Mouse (Mus musculus): ENCODE measurements at regions not wholly inside any gene's neighbourhood (a gene's known extent, or its start where the extent isn't known, plus 50 kb on each side); places are given as distances from the start of the nearest gene placed in this dataset.

- Histone ChIP-seq H3K4me1 (ENCODE audit: control insufficient read depth, insufficient read depth, low read length) (no peaks in the 10 kb centered on the region), H3K79me2 (replicated peaks; ENCODE audit: control insufficient read depth, insufficient read depth, low read length) (no peaks in the 10 kb centered on the region), H3K27ac (no peak overlapping the region), H3K36me3 (ENCODE audit: control insufficient read depth, insufficient read depth, low read length) (no peaks in the 10 kb centered on the region), H3K27me3 (ENCODE audit: control insufficient read depth, insufficient read depth, low read length) (no peaks in the 10 kb centered on the region), H3K4me3 (no peak overlapping the region), H3K9ac (ENCODE audit: low read depth, low read length) (no peak overlapping the region)
- no peak for DNase-seq
- 44% methylated on average over 6 of the region's 6 CpGs for WGBS
- TF ChIP-seq POLR2A (IDR thresholded peaks at IDR 0.05; ENCODE audit: insufficient read depth, low read depth, low read length) (no peak), EP300 (IDR thresholded peaks at IDR 0.05; ENCODE audit: insufficient read depth, low read depth, low read length) (no peak), CTCF (IDR thresholded peaks at IDR 0.05) (no peak)
- intact Hi-C loops (cut with DNase I), result no loop called here
Observed at GRCm38 (mm10) chr9:13933404-13933803, 105.9 kb downstream of the Fam76b start.

GRCm38 (mm10) chr9:13937301-13937700 lies 109.8 kb downstream of the Fam76b start:
- DNase-seq, result no peak
- no peaks in the 10 kb centered on the region for H3K36me3 ChIP-seq (ENCODE audit: control insufficient read depth, insufficient read depth, low read length)
- H3K27ac ChIP-seq, result no peak overlapping the region
- 80% methylated on average over 2 of the region's 2 CpGs for WGBS
- no peak for TF ChIP-seq CTCF (IDR thresholded peaks at IDR 0.05)
- no peak for TF ChIP-seq POLR2A (IDR thresholded peaks at IDR 0.05; ENCODE audit: insufficient read depth, low read depth, low read length)
- no peak for TF ChIP-seq EP300 (IDR thresholded peaks at IDR 0.05; ENCODE audit: insufficient read depth, low read depth, low read length)
- H3K27me3 ChIP-seq (ENCODE audit: control insufficient read depth, insufficient read depth, low read length), result no peaks in the 10 kb centered on the region
- intact Hi-C loops (cut with DNase I), result no loop called here
- H3K4me1 ChIP-seq (ENCODE audit: control insufficient read depth, insufficient read depth, low read length), result no peaks in the 10 kb centered on the region
- H3K79me2 ChIP-seq (replicated peaks; ENCODE audit: control insufficient read depth, insufficient read depth, low read length), result no peaks in the 10 kb centered on the region
- H3K9ac ChIP-seq (ENCODE audit: low read depth, low read length), result no peak overlapping the region
- H3K4me3 ChIP-seq, result no peak overlapping the region

- intact Hi-C loops (cut with DNase I), result no loop called here
- Histone ChIP-seq H3K36me3 (ENCODE audit: control insufficient read depth, insufficient read depth, low read length) (no peaks in the 10 kb centered on the region), H3K9ac (ENCODE audit: low read depth, low read length) (no peak overlapping the region), H3K79me2 (replicated peaks; ENCODE audit: control insufficient read depth, insufficient read depth, low read length) (no peaks in the 10 kb centered on the region), H3K4me1 (ENCODE audit: control insufficient read depth, insufficient read depth, low read length) (no peaks in the 10 kb centered on the region), H3K4me3 (no peak overlapping the region), H3K27ac (no peak overlapping the region), H3K27me3 (ENCODE audit: control insufficient read depth, insufficient read depth, low read length) (no peaks in the 10 kb centered on the region)
- no peak for DNase-seq
- WGBS, result 45% methylated on average over 3 of the region's 3 CpGs
- TF ChIP-seq EP300 (IDR thresholded peaks at IDR 0.05; ENCODE audit: insufficient read depth, low read depth, low read length) (no peak), POLR2A (IDR thresholded peaks at IDR 0.05; ENCODE audit: insufficient read depth, low read depth, low read length) (no peak), CTCF (IDR thresholded peaks at IDR 0.05) (no peak)
Observed at GRCm38 (mm10) chr9:13946519-13946918, 119.0 kb downstream of the Fam76b start.

GRCm38 (mm10) chr9:13952157-13952556 lies 124.6 kb downstream of the Fam76b start:
- Histone ChIP-seq H3K36me3 (ENCODE audit: control insufficient read depth, insufficient read depth, low read length) (no peaks in the 10 kb centered on the region), H3K4me3 (no peak overlapping the region), H3K9ac (ENCODE audit: low read depth, low read length) (no peak overlapping the region), H3K27me3 (ENCODE audit: control insufficient read depth, insufficient read depth, low read length) (no peaks in the 10 kb centered on the region), H3K4me1 (ENCODE audit: control insufficient read depth, insufficient read depth, low read length) (no peaks in the 10 kb centered on the region), H3K27ac (no peak overlapping the region), H3K79me2 (replicated peaks; ENCODE audit: control insufficient read depth, insufficient read depth, low read length) (no peaks in the 10 kb centered on the region)
- no peak for TF ChIP-seq POLR2A (IDR thresholded peaks at IDR 0.05; ENCODE audit: insufficient read depth, low read depth, low read length)
- TF ChIP-seq CTCF (IDR thresholded peaks at IDR 0.05), result no peak
- TF ChIP-seq EP300 (IDR thresholded peaks at IDR 0.05; ENCODE audit: insufficient read depth, low read depth, low read length), result no peak
- intact Hi-C loops (cut with DNase I), result no loop called here
- no peak for DNase-seq

GRCm38 (mm10) chr9:13963140-13963763 lies 135.7 kb downstream of the Fam76b start:
- no peak overlapping the region for H3K4me3 ChIP-seq
- no peak overlapping the region for H3K27ac ChIP-seq
- WGBS, result 87% methylated on average over 7 of the region's 7 CpGs
- H3K27me3 ChIP-seq (ENCODE audit: control insufficient read depth, insufficient read depth, low read length), result no peaks in the 10 kb centered on the region
- no peaks in the 10 kb centered on the region for H3K36me3 ChIP-seq (ENCODE audit: control insufficient read depth, insufficient read depth, low read length)
- no peak overlapping the region for H3K9ac ChIP-seq (ENCODE audit: low read depth, low read length)
- intact Hi-C loops (cut with DNase I), result no loop called here
- H3K4me1 ChIP-seq (ENCODE audit: control insufficient read depth, insufficient read depth, low read length), result no peaks in the 10 kb centered on the region
- no peaks in the 10 kb centered on the region for H3K79me2 ChIP-seq (replicated peaks; ENCODE audit: control insufficient read depth, insufficient read depth, low read length)
- no peak for TF ChIP-seq POLR2A (IDR thresholded peaks at IDR 0.05; ENCODE audit: insufficient read depth, low read depth, low read length)
- no peak for TF ChIP-seq CTCF (IDR thresholded peaks at IDR 0.05)
- TF ChIP-seq EP300 (IDR thresholded peaks at IDR 0.05; ENCODE audit: insufficient read depth, low read depth, low read length), result no peak
- DNase-seq, result no peak

GRCm38 (mm10) chr9:13963796-13964195 lies 136.3 kb downstream of the Fam76b start:
- H3K79me2 ChIP-seq (replicated peaks; ENCODE audit: control insufficient read depth, insufficient read depth, low read length), result no peaks in the 10 kb centered on the region
- no peaks in the 10 kb centered on the region for H3K36me3 ChIP-seq (ENCODE audit: control insufficient read depth, insufficient read depth, low read length)
- TF ChIP-seq CTCF (IDR thresholded peaks at IDR 0.05), result no peak
- no peak for TF ChIP-seq EP300 (IDR thresholded peaks at IDR 0.05; ENCODE audit: insufficient read depth, low read depth, low read length)
- TF ChIP-seq POLR2A (IDR thresholded peaks at IDR 0.05; ENCODE audit: insufficient read depth, low read depth, low read length), result no peak
- H3K27ac ChIP-seq, result no peak overlapping the region
- WGBS, result 74% methylated on average over 3 of the region's 3 CpGs
- no peak for DNase-seq
- intact Hi-C loops (cut with DNase I), result no loop called here
- no peaks in the 10 kb centered on the region for H3K27me3 ChIP-seq (ENCODE audit: control insufficient read depth, insufficient read depth, low read length)
- no peak overlapping the region for H3K9ac ChIP-seq (ENCODE audit: low read depth, low read length)
- no peaks in the 10 kb centered on the region for H3K4me1 ChIP-seq (ENCODE audit: control insufficient read depth, insufficient read depth, low read length)
- H3K4me3 ChIP-seq, result no peak overlapping the region

All from heart, adult 2 months (tissue).